Mouse (Mus musculus) lung, embryonic 14.5 days (tissue): Measurements from ENCODE around the gene Matn3. TPM values are rescaled to one million over a fixed set of nuclear protein-coding genes. Genes with fewer than 3 reads are reported as not detected.

Experiments used
- ATAC-seq: fragments of 200-750 bp; cut with Nextera tagmentation; 2 replicates; pipeline ENCODE4 v1.8.0; 2017; ENCODE audit warnings: mild to moderate bottlenecking, moderate TSS enrichment, moderate library complexity; ENCODE audit not compliant: insufficient read depth
- DNase-seq: peaks from one replicate; pipeline ENCODE4 v3.0.0-alpha.2; 2015
- H3K27ac ChIP-seq: fragments of 300-500 bp; sonication (generic); 2 replicates; pipeline ENCODE4 v1.5.1; 2014; ENCODE audit warnings: low read depth, mild to moderate bottlenecking, moderate library complexity
- H3K27me3 ChIP-seq: fragments of 300-500 bp; sonication (generic); 2 replicates; pipeline ENCODE4 v1.6.1; 2014; ENCODE audit warnings: low read length, control low read depth; ENCODE audit not compliant: insufficient read depth
- H3K36me3 ChIP-seq: fragments of 300-500 bp; sonication (generic); 2 replicates; pipeline ENCODE4 v1.6.1; 2014; ENCODE audit warnings: control low read depth; ENCODE audit not compliant: insufficient read depth
- H3K4me1 ChIP-seq: fragments of 300-500 bp; sonication (generic); 2 replicates; pipeline ENCODE4 v1.6.1; 2014; ENCODE audit warnings: antibody characterized with exemption, control low read depth; ENCODE audit not compliant: insufficient read depth
- H3K4me2 ChIP-seq: fragments of 300-500 bp; sonication (generic); 2 replicates; pipeline ENCODE4 v1.6.1; 2014; ENCODE audit warnings: mild to moderate bottlenecking
- H3K4me3 ChIP-seq: fragments of 300-500 bp; sonication (generic); 2 replicates; pipeline ENCODE4 v1.5.1; 2014; ENCODE audit warnings: low read depth, low read length
- H3K9ac ChIP-seq: fragments of 300-500 bp; sonication (generic); 2 replicates; pipeline ENCODE4 v1.6.1; 2014
- H3K9me3 ChIP-seq: fragments of 300-500 bp; sonication (generic); 2 replicates; pipeline ENCODE4 v1.6.1; 2016; ENCODE audit warnings: low read depth, low read length, control low read depth
- CTCF ChIP-seq: IDR thresholded peaks from 2 replicates; pipeline ENCODE4 v1.5.1; 2016; ENCODE audit warnings: antibody characterized with exemption, low read depth
- WGBS: fragments of 180-500 bp; shearing (Covaris S2); extraction: QIAGEN DNeasy Blood & Tissue Kit; methylation state at CpG from one replicate; pipeline ENCODE4 v1.1.7; 2014; 5-methylcytosine and 5-hydroxymethylcytosine counted together
- polyA plus RNA-seq: library from polyadenylated mRNA; unstranded; fragments of >200 nt; fragmentation: Nextera tagmentation; extraction: Ambion mirVana; gene quantifications from 2 replicates; pipeline ENCODE4 v1.2.1, GENCODE M21; 2014

The Matn3 gene
- polyA plus RNA-seq, 1 experiment from 2014 or later: 0.87 TPM

DNA sequence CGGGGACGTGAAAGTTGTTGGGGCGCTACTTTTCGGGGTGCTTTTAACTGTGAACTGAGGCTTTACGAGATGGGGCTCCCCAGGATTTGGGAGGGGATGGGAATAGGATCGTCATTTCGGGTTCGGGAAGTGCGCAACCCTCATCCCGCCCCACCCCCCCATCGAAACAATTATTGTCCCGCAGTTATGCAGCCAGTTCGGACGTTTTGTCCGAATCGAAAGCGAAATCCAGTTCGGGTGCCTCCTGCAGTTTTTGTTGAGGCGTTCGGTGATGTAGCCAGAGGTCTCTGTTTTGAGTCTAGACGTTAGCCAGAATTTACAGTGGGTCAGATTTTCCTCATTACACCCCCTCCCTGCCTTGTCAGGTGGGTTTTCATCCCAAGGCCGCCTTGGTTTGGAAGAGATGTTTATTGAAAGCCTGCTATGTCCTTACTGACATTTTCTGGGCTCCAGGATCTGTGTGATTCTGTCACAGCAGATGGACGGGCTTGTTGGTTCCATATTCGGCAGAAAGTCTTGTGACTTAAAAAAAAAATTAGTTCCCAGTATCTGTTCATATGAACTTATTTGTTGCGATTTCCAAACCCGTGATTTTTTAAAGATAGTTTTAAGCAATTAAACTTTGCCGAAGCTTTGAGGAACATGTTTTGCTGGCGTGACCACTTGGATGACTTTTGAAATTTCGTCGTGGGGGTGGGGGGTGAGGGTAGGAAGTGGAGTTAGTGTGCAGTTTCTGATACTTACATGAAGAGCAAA, 25.2 kb upstream of the Matn3 start:
- WGBS: 1% methylated on average over 30 of the region's 30 CpGs
- ATAC-seq: no peak
- Histone ChIP-seq H3K9ac (peak overlapping the region; percentile 86), H3K9me3 (no peaks in the 10 kb centered on the region), H3K4me3 (peak overlapping the region; percentile 78), H3K27ac (peak overlapping the region; percentile 99), H3K36me3 (peaks cover 21% of the 10 kb centered on the region), H3K4me1 (peaks cover 14% of the 10 kb centered on the region), H3K4me2 (peak overlapping the region; percentile 84), H3K27me3 (no peaks in the 10 kb centered on the region)
- no peak for TF ChIP-seq CTCF
- DNase-seq: peak; percentile 34

GRCm38 (mm10) chr12:8923125-8923410, 24.7 kb upstream of the Matn3 start:
- peak overlapping the region; percentile 86 for H3K9ac ChIP-seq
- H3K27ac ChIP-seq: no peak overlapping the region; the same call in 1 of the 2 replicates
- TF ChIP-seq CTCF: no peak

GRCm38 (mm10) chr12:8923603-8924002, 24.1 kb upstream of the Matn3 start:
- peak overlapping the region; percentile 84 for H3K4me2 ChIP-seq
- H3K9me3 ChIP-seq: no peaks in the 10 kb centered on the region
- ATAC-seq: no peak
- no peak overlapping the region; the same call in 1 of the 2 replicates for H3K27ac ChIP-seq
- H3K4me3 ChIP-seq: peak overlapping the region; percentile 78
- 0 out of 2 replicates have a peak, but pooled peaks have one; percentile 7 for TF ChIP-seq CTCF
- no peaks in the 10 kb centered on the region for H3K27me3 ChIP-seq
- no peak for DNase-seq
- WGBS: 24% methylated on average over 2 of the region's 2 CpGs
- peaks cover 14% of the 10 kb centered on the region for H3K4me1 ChIP-seq
- H3K36me3 ChIP-seq: peaks cover 21% of the 10 kb centered on the region
- H3K9ac ChIP-seq: peak overlapping the region; percentile 86

More at GRCm38 (mm10) chr12:8923125-8923410, 24.7 kb upstream of the Matn3 start:
- H3K27me3 ChIP-seq: no peaks in the 10 kb centered on the region
- H3K9me3 ChIP-seq: no peaks in the 10 kb centered on the region
- peaks cover 21% of the 10 kb centered on the region for H3K36me3 ChIP-seq
- H3K4me3 ChIP-seq: peak overlapping the region; percentile 78
- ATAC-seq (no peak), DNase-seq (peak; percentile 81)
- peaks cover 14% of the 10 kb centered on the region for H3K4me1 ChIP-seq
- WGBS: 8% methylated on average over 5 of the region's 5 CpGs
- H3K4me2 ChIP-seq: peak overlapping the region; percentile 84

GRCm38 (mm10) chr12:8927652-8928051, 20.1 kb upstream of the Matn3 start:
- ATAC-seq: no peak

DNA sequence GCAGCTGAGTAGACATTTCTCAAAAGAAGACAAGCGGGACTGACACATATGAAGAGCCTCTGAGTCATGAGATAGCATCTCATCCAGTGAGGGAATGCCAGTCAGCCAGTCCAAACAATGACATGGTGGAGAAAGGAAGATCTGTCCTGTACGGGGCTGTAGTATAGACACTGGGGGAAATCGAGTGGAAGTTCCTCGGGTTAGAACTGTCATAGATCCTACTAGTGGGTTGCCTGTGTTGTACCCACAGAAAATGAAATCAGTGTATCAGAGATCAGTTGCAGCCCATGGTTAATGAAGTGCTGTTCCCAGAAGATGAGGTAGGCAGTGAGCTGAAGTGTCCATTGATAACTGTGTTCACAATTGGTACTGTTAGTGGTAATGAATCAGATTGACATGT, 19.0 kb upstream of the Matn3 start:
- H3K9ac ChIP-seq: no peak overlapping the region
- no peaks in the 10 kb centered on the region for H3K27me3 ChIP-seq
- H3K27ac ChIP-seq: no peak overlapping the region
- no peaks in the 10 kb centered on the region for H3K9me3 ChIP-seq
- ATAC-seq: no peak
- H3K4me1 ChIP-seq: peaks cover 4% of the 10 kb centered on the region
- 70% methylated on average over 4 of the region's 4 CpGs for WGBS
- no peak for TF ChIP-seq CTCF
- H3K4me3 ChIP-seq: no peak overlapping the region
- H3K36me3 ChIP-seq: peaks cover 48% of the 10 kb centered on the region
- no peak for DNase-seq
- H3K4me2 ChIP-seq: no peak overlapping the region

More at GRCm38 (mm10) chr12:8927652-8928051, 20.1 kb upstream of the Matn3 start:
- DNase-seq: no peak
- TF ChIP-seq CTCF: no peak
- Histone ChIP-seq H3K9ac (no peak overlapping the region), H3K36me3 (peaks cover 39% of the 10 kb centered on the region), H3K27me3 (no peaks in the 10 kb centered on the region), H3K4me2 (no peak overlapping the region), H3K27ac (no peak overlapping the region), H3K4me3 (no peak overlapping the region), H3K9me3 (no peaks in the 10 kb centered on the region), H3K4me1 (peaks cover 11% of the 10 kb centered on the region)
- 92% methylated on average over 3 of the region's 3 CpGs for WGBS

GRCm38 (mm10) chr12:8931083-8931482, 16.6 kb upstream of the Matn3 start:
- Histone ChIP-seq H3K27ac (no peak overlapping the region), H3K4me2 (no peak overlapping the region), H3K27me3 (no peaks in the 10 kb centered on the region), H3K9ac (no peak overlapping the region), H3K36me3 (peaks cover 52% of the 10 kb centered on the region), H3K9me3 (no peaks in the 10 kb centered on the region), H3K4me1 (no peaks in the 10 kb centered on the region), H3K4me3 (no peak overlapping the region)
- WGBS: 88% methylated on average over 4 of the region's 4 CpGs
- no peak for DNase-seq
- no peak for TF ChIP-seq CTCF
- no peak for ATAC-seq

DNA sequence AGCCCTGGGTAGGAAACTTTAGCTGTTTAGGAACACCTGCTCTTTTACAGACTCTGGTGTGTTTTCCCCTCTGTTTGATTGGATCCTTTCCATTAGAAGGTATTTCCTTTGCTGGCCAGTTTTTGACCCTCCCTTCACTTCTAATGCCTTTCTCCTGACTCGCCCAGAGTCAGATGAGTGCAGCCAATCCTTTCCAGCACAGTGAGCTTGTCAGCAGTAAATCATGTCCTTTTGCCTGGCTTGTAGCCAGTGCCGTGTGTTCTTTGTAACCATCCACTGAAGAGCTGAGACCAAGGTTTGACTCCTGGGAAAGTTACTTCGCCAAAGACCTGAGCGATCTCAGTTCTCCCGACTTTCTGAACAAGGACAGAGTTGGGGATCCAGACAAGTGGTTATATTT, 12.4 kb upstream of the Matn3 start:
- Histone ChIP-seq H3K27ac (no peak overlapping the region), H3K4me1 (no peaks in the 10 kb centered on the region), H3K9me3 (no peaks in the 10 kb centered on the region), H3K4me2 (no peak overlapping the region), H3K36me3 (peaks cover 83% of the 10 kb centered on the region), H3K4me3 (no peak overlapping the region), H3K9ac (no peak overlapping the region), H3K27me3 (no peaks in the 10 kb centered on the region)
- ATAC-seq: no peak
- WGBS: 68% methylated on average over 5 of the region's 5 CpGs
- peak; percentile 37 for DNase-seq
- no peak for TF ChIP-seq CTCF
